Mouse (Mus musculus) hindbrain, embryonic 10.5 days (tissue): ENCODE measurements around the gene Pgbd5. TPM values are rescaled to one million over a fixed set of nuclear protein-coding genes. Genes with fewer than 3 reads are reported as not detected.
A peak's percentile ranks its signal among the peaks of the same experiment; 100 is the strongest.

Experiments used
- DNase-seq: peaks from one replicate; pipeline ENCODE4 v3.0.0-alpha.2; 2017; ENCODE audit warnings: low spot score
- H3K27ac ChIP-seq: fragments of 300-500 bp; sonication (generic); 2 replicates; pipeline ENCODE4 v1.5.1; 2016; ENCODE audit warnings: mild to moderate bottlenecking, moderate library complexity
- H3K27me3 ChIP-seq: fragments of 300-500 bp; sonication (generic); 2 replicates; pipeline ENCODE4 v1.6.1; 2016; ENCODE audit warnings: mild to moderate bottlenecking; ENCODE audit not compliant: poor library complexity, insufficient read depth, severe bottlenecking
- H3K36me3 ChIP-seq: fragments of 300-500 bp; sonication (generic); 2 replicates; pipeline ENCODE4 v1.6.1; 2016; ENCODE audit warnings: mild to moderate bottlenecking, moderate library complexity
- H3K4me1 ChIP-seq: fragments of 300-500 bp; sonication (generic); replicated peaks from 2 replicates; pipeline ENCODE4 v1.6.1; 2016; ENCODE audit warnings: mild to moderate bottlenecking
- H3K4me3 ChIP-seq: fragments of 300-500 bp; sonication (generic); 2 replicates; pipeline ENCODE4 v1.5.1; 2016; ENCODE audit warnings: mild to moderate bottlenecking, moderate library complexity
- H3K9me3 ChIP-seq: fragments of 300-500 bp; sonication (generic); 2 replicates; pipeline ENCODE4 v1.6.1; 2016; ENCODE audit warnings: mild to moderate bottlenecking, moderate library complexity
- WGBS: fragments of 180-500 bp; shearing (Covaris S2); methylation state at CpG from one replicate; pipeline ENCODE4 v1.1.7; 2016; 5-methylcytosine and 5-hydroxymethylcytosine counted together
- polyA plus RNA-seq: library from polyadenylated mRNA; unstranded; fragments of >200 nt; fragmentation: Nextera tagmentation; extraction: Ambion mirVana; gene quantifications from 2 replicates; pipeline ENCODE4 v1.2.1, GENCODE M21; 2016

Gene Pgbd5
- polyA plus RNA-seq, 1 experiment from 2014 or later, result 2.7 TPM

DNA sequence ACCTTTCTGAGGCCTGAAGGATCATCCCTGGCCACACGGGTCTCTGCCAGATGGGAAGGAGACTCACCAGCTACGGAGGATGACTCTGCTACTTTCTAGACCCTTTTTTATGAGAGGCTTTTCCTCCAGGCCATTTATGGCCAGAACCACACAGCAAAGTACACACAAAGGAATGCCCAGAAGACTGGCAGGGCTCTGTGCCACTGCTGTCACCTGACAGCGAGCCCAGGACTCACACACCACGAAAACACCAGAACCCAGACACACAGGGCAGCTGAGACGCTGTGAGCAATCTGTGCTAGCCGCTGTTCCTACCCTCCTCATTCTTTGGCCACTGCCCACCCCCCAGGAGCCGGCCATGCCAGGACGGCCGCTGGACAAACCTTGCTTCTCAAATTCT, 63.7 kb downstream of the Pgbd5 start:
- Histone ChIP-seq H3K4me3 (no peak overlapping the region), H3K27ac (no peak overlapping the region), H3K9me3 (no peaks in the 10 kb centered on the region), H3K36me3 (no peaks in the 10 kb centered on the region), H3K4me1 (no peaks in the 10 kb centered on the region), H3K27me3 (no peaks in the 10 kb centered on the region)
- no peak for DNase-seq
- 86% methylated on average over 9 of the region's 9 CpGs for WGBS

DNA sequence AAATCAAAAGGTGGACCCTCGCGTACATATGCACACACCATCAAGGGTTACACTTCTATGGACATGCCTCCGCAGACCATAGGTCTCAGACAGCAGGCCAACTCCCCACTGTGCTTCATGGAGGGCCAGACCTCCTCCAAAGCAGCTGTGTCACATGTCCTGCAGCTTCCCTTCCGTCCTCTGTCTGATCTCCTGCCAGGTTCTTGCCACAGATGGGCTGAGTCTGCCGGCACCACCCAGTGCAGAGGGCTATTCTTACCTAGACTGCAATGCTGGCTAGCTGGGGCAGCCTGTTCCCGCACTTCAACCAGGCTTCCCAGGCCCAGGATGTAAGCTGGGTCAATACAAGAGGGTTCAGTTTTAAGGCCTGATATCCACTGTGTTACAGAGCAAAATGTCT, 64.3 kb downstream of the Pgbd5 start:
- Histone ChIP-seq H3K27ac (no peak overlapping the region), H3K4me3 (no peak overlapping the region), H3K4me1 (no peaks in the 10 kb centered on the region), H3K36me3 (0 out of 2 replicates have a peak, but pooled peaks cover under 1% of the 10 kb centered on the region), H3K9me3 (no peaks in the 10 kb centered on the region), H3K27me3 (no peaks in the 10 kb centered on the region)
- DNase-seq, result no peak
- 79% methylated on average over 6 of the region's 6 CpGs for WGBS

DNA sequence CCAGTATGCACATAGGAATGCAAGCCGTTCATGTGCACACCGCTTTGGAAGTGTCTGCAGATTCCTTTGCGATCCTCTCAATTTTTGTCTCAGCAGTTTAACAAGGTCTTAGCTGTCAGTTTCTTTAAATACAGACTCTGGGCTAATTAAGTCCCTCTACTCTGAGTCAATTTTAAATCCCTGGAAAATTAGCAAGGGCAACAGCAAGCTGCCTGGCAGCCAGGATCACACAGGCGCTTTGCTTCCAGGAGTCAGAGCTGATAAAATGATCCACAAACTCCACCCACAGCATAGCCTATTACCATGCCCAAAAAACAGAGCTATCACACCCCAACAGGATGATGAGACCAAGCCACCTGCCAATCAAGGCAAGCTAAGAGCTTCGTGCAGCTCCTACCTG, 65.7 kb downstream of the Pgbd5 start:
- Histone ChIP-seq H3K4me3 (no peak overlapping the region), H3K9me3 (no peaks in the 10 kb centered on the region), H3K36me3 (0 out of 2 replicates have a peak, but pooled peaks cover 3% of the 10 kb centered on the region), H3K4me1 (no peaks in the 10 kb centered on the region), H3K27me3 (no peaks in the 10 kb centered on the region), H3K27ac (no peak overlapping the region)
- 95% methylated on average over 5 of the region's 5 CpGs for WGBS
- no peak for DNase-seq

DNA sequence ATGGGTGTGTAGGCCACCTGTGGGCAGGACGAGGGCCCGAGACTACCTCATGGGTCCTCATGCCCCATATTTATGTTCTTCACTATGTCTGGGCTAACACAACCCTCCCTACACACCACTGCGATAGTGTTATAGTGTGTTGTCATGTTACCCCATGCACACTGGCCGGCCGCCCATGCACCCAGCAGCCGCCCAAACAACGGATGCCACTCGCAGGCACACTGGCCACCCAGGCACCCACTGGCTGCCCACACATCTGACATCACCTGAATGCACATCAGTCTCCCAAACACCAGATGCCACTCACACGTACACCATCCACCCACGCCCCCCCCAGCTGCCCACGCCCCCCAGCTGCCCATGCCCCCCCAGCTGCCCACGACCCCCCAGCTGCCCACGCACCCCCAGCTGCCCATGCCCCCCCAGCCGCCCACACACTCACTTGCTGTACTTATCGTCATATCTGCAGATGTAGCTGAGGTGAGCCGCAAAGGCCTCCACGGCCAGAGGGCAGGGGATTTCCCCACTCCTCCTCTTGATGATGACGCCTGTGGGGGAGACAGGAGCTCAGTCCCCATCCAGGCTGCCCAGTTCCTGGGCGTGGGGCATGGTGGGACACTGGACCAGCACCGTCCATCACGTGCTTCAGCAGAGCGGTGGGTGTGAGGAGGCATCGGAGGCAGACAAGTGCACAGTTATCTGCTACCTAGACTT, 67.9 kb downstream of the Pgbd5 start:
- Histone ChIP-seq H3K9me3 (no peaks in the 10 kb centered on the region), H3K4me1 (no peaks in the 10 kb centered on the region), H3K4me3 (no peak overlapping the region), H3K27ac (no peak overlapping the region), H3K27me3 (no peaks in the 10 kb centered on the region), H3K36me3 (0 out of 2 replicates have a peak, but pooled peaks cover 3% of the 10 kb centered on the region)
- DNase-seq, result no peak
- WGBS, result 93% methylated on average over 23 of the region's 23 CpGs

DNA sequence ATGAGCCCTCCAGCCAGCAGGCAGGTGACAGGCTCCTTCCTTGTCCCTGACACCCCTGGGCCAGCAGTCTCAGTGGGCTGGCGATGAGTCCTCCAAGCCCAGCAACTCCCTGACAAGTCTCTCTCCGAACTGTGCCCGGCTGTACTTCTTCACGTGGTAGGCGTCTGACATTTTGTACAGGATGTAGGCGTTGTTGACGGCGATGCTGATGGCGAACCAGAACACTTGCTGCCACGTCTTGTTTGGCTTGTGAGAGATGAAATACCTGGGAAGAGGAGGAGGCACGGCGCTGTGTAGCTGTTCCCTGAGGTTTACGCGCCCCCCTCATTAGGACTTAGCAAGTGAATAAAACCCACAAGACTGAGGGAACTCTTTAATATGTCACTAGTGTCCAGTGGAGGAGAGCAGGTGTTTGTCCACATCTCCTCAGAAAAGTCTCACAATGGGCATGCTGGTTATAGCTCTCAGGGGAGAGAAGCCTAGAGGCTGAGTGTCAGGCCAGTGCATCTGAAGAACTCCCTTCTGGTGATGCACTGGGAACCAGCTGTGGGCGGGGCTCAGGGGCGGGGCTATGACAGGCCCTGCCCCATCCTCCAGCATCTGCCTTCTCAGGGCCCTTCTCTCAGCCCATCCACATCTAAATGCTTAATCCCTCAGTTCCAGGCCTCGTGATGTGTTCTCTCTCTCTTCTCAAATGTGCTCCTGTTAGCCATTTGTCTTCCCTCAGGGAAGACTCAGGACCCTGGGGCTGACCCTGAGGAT, 68.9 kb downstream of the Pgbd5 start:
- H3K36me3 ChIP-seq, result 0 out of 2 replicates have a peak, but pooled peaks cover 3% of the 10 kb centered on the region
- no peak for DNase-seq
- no peak overlapping the region for H3K4me3 ChIP-seq
- H3K9me3 ChIP-seq, result no peaks in the 10 kb centered on the region
- WGBS, result 81% methylated on average over 17 of the region's 17 CpGs
- no peaks in the 10 kb centered on the region for H3K27me3 ChIP-seq
- no peaks in the 10 kb centered on the region for H3K4me1 ChIP-seq
- H3K27ac ChIP-seq, result no peak overlapping the region

DNA sequence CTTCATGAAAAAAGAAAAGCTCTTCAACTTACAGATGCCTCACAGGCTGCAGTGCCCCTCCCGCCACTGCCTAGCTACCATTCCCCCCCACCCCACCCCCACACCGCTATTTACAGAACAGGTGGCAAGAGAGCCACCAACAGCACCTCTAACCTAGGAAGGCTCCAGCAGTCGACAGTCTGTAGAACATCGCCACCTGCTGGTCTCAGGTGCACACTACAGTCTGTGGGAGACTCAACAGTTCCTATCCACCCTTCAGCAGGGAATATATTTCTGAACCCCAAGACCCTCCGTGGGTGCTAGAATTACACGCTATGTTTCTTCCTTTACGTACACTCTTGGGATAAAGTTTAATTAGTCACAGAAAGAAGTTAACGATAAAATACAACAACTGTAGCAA, 71.2 kb downstream of the Pgbd5 start:
- WGBS, result 21% methylated on average over 8 of the region's 8 CpGs

DNA sequence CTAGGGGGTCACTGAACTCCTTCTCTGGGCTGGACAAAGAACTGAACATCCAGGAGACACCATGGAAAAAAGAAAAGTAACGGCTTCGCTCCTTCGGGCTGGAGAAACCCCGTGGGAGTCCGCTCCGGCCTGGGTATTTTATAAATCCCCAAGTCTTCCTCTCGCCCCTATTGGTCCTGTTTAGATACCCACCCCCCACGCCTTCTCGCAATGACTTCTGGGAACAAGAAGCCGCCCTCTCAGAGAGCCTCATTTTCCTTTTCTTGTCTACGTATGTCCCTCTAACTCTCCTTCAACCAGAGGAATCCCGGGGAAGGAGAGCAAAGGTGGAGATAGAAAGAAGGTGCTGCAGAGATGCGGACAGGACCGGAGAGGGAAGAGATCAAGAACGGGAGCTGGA, 76.1 kb downstream of the Pgbd5 start:
- no peak overlapping the region for H3K27ac ChIP-seq
- 0 out of 2 replicates have a peak, but pooled peaks cover 7% of the 10 kb centered on the region for H3K9me3 ChIP-seq
- DNase-seq, result no peak
- H3K4me1 ChIP-seq, result no peaks in the 10 kb centered on the region
- no peaks in the 10 kb centered on the region for H3K27me3 ChIP-seq
- no peaks in the 10 kb centered on the region for H3K36me3 ChIP-seq
- no peak overlapping the region for H3K4me3 ChIP-seq
- 93% methylated on average over 15 of the region's 15 CpGs for WGBS

More for the DNA sequence above, 71.2 kb downstream of the Pgbd5 start:
- Histone ChIP-seq H3K4me1 (no peaks in the 10 kb centered on the region), H3K4me3 (no peak overlapping the region), H3K36me3 (0 out of 2 replicates have a peak, but pooled peaks cover 3% of the 10 kb centered on the region), H3K27ac (no peak overlapping the region), H3K27me3 (no peaks in the 10 kb centered on the region), H3K9me3 (no peaks in the 10 kb centered on the region)
- peak; percentile 78 for DNase-seq

DNA sequence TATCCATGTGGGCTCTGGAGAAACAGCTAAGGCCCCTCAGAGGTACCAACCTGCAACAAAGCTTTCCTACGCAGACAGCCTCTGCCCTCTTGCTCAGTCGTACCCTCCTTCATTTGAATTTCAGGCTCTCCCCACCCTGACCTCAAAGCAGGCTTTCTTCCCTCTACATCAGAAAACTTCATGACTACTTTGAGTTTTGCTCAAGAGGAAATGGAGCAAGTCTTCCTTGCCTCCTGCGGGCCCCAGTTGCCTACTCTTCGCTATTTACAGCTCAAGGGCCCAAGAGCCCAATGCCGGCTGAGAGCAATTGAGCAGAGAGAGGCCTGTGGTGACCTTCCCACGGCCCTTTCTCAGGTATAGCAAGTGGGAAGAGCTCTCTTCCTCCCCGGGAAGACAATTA, 76.9 kb downstream of the Pgbd5 start:
- WGBS, result 85% methylated on average over 7 of the region's 7 CpGs
- DNase-seq, result no peak
- H3K9me3 ChIP-seq, result 0 out of 2 replicates have a peak, but pooled peaks cover 7% of the 10 kb centered on the region

DNA sequence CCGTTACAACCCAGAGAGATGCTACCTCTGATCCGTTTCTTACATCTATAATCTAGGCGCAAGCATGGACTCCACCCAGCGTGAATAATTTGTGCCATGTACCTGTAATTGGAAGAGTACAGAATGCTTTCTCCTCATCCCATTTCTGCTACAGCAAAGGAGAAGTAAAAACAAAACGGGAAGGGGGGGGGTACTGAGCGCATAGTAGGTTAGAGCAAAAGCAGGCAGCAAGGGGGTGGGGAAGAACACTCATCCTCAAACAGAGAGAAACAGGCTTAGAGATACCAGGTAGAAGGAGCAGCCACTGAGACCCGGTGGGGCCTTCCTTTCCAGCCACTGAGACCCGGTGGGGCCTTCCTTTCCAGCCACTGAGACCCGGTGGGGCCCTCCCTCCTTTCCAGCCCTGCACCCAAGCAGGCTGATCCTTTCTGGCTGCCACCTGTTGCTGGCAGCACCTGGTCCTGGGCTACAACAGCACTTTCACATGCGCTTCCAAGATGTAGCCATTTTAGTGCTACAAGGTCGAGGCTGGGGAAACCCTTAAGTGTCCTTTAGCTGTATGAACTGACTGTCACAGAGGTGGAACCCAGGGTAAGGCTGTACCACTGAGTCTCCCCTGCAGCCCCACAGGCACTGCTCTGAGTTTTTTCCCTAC, 77.6 kb downstream of the Pgbd5 start:
- DNase-seq, result no peak
- Histone ChIP-seq H3K4me1 (no peaks in the 10 kb centered on the region), H3K27ac (no peak overlapping the region), H3K9me3 (0 out of 2 replicates have a peak, but pooled peaks cover 7% of the 10 kb centered on the region), H3K36me3 (no peaks in the 10 kb centered on the region), H3K27me3 (no peaks in the 10 kb centered on the region), H3K4me3 (no peak overlapping the region)
- 84% methylated on average over 11 of the region's 11 CpGs for WGBS

More for the DNA sequence above, 76.9 kb downstream of the Pgbd5 start:
- Histone ChIP-seq H3K4me1 (no peaks in the 10 kb centered on the region), H3K36me3 (no peaks in the 10 kb centered on the region), H3K27me3 (no peaks in the 10 kb centered on the region), H3K27ac (no peak overlapping the region), H3K4me3 (no peak overlapping the region)

DNA sequence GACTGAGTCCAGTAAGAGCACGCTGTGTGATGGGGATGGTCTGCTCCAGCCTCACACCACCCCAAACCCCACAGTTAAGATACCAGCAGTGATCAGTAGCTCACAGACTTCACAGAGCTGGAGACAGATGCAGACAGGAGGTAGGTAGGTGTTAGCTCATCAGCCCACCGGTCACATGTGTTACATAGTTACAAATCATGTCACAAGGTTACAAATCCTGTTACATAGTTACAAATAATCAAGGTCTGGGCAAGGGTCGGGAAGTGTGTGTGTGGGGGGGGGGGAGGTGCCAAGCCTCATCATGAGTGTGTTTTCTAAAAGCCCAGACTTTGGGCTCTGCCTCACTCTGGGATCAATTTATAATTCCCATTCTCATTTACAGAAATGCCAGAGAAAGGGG, 78.5 kb downstream of the Pgbd5 start:
- 85% methylated on average over 3 of the region's 3 CpGs for WGBS
- Histone ChIP-seq H3K36me3 (no peaks in the 10 kb centered on the region), H3K27ac (no peak overlapping the region), H3K4me1 (no peaks in the 10 kb centered on the region), H3K27me3 (no peaks in the 10 kb centered on the region), H3K4me3 (no peak overlapping the region), H3K9me3 (0 out of 2 replicates have a peak, but pooled peaks cover 7% of the 10 kb centered on the region)
- DNase-seq, result no peak

DNA sequence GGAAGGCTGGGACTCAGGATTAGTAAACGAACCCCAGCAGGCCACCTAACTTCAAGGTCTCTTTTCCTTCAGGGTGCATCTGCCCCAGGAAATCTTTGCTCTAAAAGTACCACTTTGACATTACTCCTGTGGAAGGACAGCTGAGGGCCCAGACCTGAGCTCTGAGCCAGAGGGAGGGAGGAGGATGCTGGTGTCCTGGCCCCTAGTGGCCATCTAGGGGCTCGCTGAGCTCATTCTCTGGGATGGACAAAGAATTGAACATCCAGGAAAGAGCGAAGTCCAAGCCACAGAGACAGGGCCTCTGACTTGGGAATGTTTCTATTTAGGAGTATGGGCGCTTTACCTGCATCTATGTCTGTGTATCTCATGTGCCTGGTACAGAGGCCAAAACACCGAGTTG, 87.8 kb downstream of the Pgbd5 start:
- no peaks in the 10 kb centered on the region for H3K27me3 ChIP-seq
- H3K9me3 ChIP-seq, result no peaks in the 10 kb centered on the region
- no peak overlapping the region for H3K4me3 ChIP-seq
- DNase-seq, result no peak
- H3K4me1 ChIP-seq, result no peaks in the 10 kb centered on the region
- no peak overlapping the region for H3K27ac ChIP-seq
- H3K36me3 ChIP-seq, result no peaks in the 10 kb centered on the region
- 64% methylated on average over 5 of the region's 5 CpGs for WGBS

DNA sequence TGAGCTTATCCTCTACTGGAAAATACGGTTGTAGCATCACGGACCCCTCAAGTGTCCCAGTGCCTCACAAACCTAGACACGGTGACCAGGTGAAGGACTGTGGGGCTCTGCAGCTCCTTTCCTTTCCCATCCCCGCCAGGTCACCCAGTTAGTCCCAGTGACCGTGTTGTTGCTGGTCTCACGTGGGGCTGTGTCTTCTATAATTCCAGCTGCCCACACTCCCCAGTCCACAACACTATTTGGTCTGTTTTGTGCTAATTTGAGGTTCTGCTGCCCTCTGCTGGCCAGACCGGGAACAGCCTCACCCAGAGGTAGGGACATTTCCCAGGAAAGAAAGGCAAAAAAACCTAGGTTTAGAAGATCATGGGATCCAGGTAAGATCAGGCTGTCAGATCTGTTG, 89.8 kb downstream of the Pgbd5 start:
- WGBS, result 43% methylated on average over 7 of the region's 7 CpGs
- Histone ChIP-seq H3K27ac (no peak overlapping the region), H3K4me1 (no peaks in the 10 kb centered on the region), H3K9me3 (no peaks in the 10 kb centered on the region), H3K27me3 (no peaks in the 10 kb centered on the region), H3K4me3 (no peak overlapping the region), H3K36me3 (peaks cover 7% of the 10 kb centered on the region)
- peak; percentile 81 for DNase-seq

DNA sequence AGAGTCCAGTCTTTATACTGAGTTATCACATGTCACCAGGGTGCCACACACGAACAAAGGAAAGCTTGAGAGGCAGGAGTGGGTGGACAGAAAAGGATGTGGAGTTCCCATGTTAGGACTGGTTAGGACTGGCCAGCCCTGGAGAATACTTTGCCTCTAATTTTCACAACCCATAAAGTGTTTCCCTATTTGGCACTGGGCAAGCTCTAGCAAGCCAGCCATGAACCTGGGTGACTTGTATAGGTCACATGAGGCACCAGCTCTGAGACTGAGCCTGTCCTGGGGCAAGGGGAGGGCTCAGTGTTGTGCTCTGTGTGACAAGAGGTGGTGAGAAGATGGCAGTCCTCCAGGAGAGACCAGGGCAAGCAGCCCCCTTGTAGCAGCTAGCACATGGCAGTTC, 91.4 kb downstream of the Pgbd5 start:
- Histone ChIP-seq H3K4me1 (no peaks in the 10 kb centered on the region), H3K27ac (peak overlapping the region; percentile 43; the same call in 1 of the 2 replicates), H3K4me3 (no peak overlapping the region), H3K27me3 (no peaks in the 10 kb centered on the region), H3K36me3 (peaks cover 23% of the 10 kb centered on the region), H3K9me3 (no peaks in the 10 kb centered on the region)
- DNase-seq, result no peak
- 63% methylated on average over 1 of the region's 1 CpGs for WGBS
